Mouse (Mus musculus) heart, embryonic 11.5 days (tissue): ENCODE measurements around the gene Usp6nl. TPM values are rescaled to one million over a fixed set of nuclear protein-coding genes. Genes with fewer than 3 reads are reported as not detected.

Experiments
- ATAC-seq: fragments of 200-750 bp; cut with Nextera tagmentation; replicated peaks from 2 replicates; pipeline ENCODE4 v1.8.0; 2017; ENCODE audit warnings: moderate library complexity; ENCODE audit not compliant: insufficient number of reproducible peaks, low FRiP score, low TSS enrichment
- H3K27ac ChIP-seq: fragments of 300-500 bp; sonication (generic); 2 replicates; pipeline ENCODE4 v1.5.1; 2014; ENCODE audit warnings: mild to moderate bottlenecking, low read depth, low read length
- H3K27me3 ChIP-seq: fragments of 300-500 bp; sonication (generic); 2 replicates; pipeline ENCODE4 v1.6.1; 2014; ENCODE audit warnings: mild to moderate bottlenecking, low read length, mixed read lengths; ENCODE audit not compliant: control insufficient read depth, insufficient read depth
- H3K36me3 ChIP-seq: fragments of 300-500 bp; sonication (generic); 2 replicates; pipeline ENCODE4 v1.6.1; 2014; ENCODE audit warnings: mild to moderate bottlenecking, low read length, moderate library complexity, mixed read lengths; ENCODE audit not compliant: control insufficient read depth, insufficient read depth
- H3K4me1 ChIP-seq: fragments of 300-500 bp; sonication (generic); 2 replicates; pipeline ENCODE4 v1.6.1; 2014; ENCODE audit warnings: low read length; ENCODE audit not compliant: control insufficient read depth, insufficient read depth
- H3K4me2 ChIP-seq: fragments of 300-500 bp; sonication (generic); 2 replicates; pipeline ENCODE4 v1.6.1; 2014; ENCODE audit warnings: mild to moderate bottlenecking, moderate library complexity
- H3K4me3 ChIP-seq: fragments of 300-500 bp; sonication (generic); 2 replicates; pipeline ENCODE4 v1.5.1; 2014; ENCODE audit warnings: low read depth, low read length
- H3K9ac ChIP-seq: fragments of 300-500 bp; sonication (generic); 2 replicates; pipeline ENCODE4 v1.6.1; 2014; ENCODE audit warnings: mild to moderate bottlenecking, low read depth, low read length, moderate library complexity
- H3K9me3 ChIP-seq: fragments of 300-500 bp; sonication (generic); replicated peaks from 2 replicates; pipeline ENCODE4 v1.6.1; 2016; ENCODE audit warnings: low read length; ENCODE audit not compliant: control insufficient read depth
- WGBS: fragments of 180-500 bp; shearing (Covaris S2); extraction: QIAGEN DNeasy Blood & Tissue Kit; methylation state at CpG from one replicate; pipeline ENCODE4 v1.1.7; 2014; ENCODE audit not compliant: insufficient replicate concordance; 5-methylcytosine and 5-hydroxymethylcytosine counted together
- polyA plus RNA-seq: library from polyadenylated mRNA; unstranded; fragments of >200 nt; fragmentation: Nextera tagmentation; extraction: Ambion mirVana; gene quantifications from 2 replicates; pipeline ENCODE4 v1.2.1, GENCODE M21; 2014

Gene Usp6nl
- polyA plus RNA-seq, 1 experiment from 2014 or later: 8.1 TPM

DNA sequence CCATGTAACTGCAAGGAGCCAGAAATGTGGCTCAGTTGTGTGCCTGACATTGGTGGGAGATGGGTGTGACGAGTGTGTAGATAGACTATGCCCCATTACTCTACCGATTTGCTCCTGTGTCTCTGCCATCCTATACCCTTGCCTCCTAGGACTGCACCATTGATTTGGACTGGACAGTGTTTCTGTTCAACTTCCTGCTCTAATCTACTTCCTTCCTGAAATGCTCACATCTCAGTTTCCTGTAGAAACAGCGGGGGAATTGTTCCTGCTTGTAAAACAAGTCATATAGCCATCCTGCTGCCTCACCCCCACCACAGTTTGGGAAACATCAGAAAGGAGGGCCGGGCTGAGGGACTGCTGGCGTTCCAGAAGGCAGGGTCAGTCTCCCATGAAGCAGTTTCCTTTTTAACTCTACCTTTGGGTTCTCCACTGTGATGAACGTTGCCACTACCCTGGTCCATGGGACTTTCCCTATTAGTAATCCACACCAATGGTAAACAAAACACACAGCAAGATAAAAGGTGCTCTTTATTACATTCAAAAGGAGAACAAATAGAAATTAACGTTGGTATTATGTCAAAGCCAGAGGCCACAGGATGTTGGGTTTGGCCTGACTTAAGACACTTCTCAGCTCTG, 27.4 kb upstream of the Usp6nl start:
- no peaks in the 10 kb centered on the region for H3K36me3 ChIP-seq

DNA sequence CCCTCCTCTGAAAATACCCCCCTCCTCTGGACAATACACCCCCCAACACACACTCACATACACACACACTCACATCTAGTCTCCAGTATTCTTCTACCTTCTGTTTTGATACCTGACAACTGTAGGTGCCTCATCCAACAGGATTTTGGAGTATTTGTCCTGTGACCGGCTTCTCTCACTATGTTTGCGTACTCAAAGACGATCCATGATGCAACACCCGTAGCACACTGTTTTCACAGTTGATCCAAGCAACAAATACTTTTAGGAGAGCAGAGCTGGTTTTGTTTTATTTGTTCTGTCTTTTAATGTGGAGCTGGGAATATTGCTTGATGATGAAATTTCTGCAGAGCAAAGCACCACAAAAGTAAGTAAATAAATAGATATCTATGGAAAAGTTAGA, 17.7 kb upstream of the Usp6nl start:
- Histone ChIP-seq H3K4me3 (no peak overlapping the region), H3K4me2 (no peak overlapping the region), H3K27ac (no peak overlapping the region), H3K4me1 (no peaks in the 10 kb centered on the region), H3K9ac (no peak overlapping the region), H3K9me3 (no peaks in the 10 kb centered on the region), H3K36me3 (no peaks in the 10 kb centered on the region), H3K27me3 (no peaks in the 10 kb centered on the region)
- no peak for ATAC-seq
- 89% methylated on average over 4 of the region's 4 CpGs for WGBS

More for the DNA sequence above, 27.4 kb upstream of the Usp6nl start:
- no peak overlapping the region for H3K4me3 ChIP-seq
- H3K27ac ChIP-seq: no peak overlapping the region
- no peaks in the 10 kb centered on the region for H3K4me1 ChIP-seq
- no peak overlapping the region for H3K9ac ChIP-seq
- H3K27me3 ChIP-seq: no peaks in the 10 kb centered on the region
- no peak overlapping the region for H3K4me2 ChIP-seq
- ATAC-seq: no peak
- 58% methylated on average over 7 of the region's 7 CpGs for WGBS
- no peaks in the 10 kb centered on the region for H3K9me3 ChIP-seq

DNA sequence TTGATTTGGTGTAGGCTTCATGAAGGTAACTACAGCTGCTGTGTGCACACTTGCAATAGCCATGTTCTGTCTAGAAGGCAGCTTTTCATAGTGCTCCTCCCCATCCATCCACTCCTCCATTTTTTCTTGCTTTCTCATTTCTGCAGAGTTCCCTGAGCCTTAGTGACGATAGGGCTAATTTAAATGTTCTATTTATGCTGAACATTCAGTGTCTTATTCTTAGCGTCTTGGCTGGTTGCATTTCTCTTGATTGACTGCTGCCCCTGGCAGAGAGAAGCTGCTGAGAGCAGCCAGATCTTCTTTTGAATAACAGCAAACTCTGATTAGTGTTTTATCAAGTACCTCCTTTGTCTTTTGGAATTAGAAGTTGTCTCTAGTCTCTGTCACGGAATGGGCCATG, 15.6 kb upstream of the Usp6nl start:
- ATAC-seq: no peak
- H3K27me3 ChIP-seq: no peaks in the 10 kb centered on the region
- no peak overlapping the region for H3K4me3 ChIP-seq
- H3K4me1 ChIP-seq: no peaks in the 10 kb centered on the region
- H3K4me2 ChIP-seq: no peak overlapping the region
- H3K36me3 ChIP-seq: no peaks in the 10 kb centered on the region
- WGBS: 63% methylated on average over 3 of the region's 3 CpGs
- H3K27ac ChIP-seq: no peak overlapping the region
- no peaks in the 10 kb centered on the region for H3K9me3 ChIP-seq
- no peak overlapping the region for H3K9ac ChIP-seq

DNA sequence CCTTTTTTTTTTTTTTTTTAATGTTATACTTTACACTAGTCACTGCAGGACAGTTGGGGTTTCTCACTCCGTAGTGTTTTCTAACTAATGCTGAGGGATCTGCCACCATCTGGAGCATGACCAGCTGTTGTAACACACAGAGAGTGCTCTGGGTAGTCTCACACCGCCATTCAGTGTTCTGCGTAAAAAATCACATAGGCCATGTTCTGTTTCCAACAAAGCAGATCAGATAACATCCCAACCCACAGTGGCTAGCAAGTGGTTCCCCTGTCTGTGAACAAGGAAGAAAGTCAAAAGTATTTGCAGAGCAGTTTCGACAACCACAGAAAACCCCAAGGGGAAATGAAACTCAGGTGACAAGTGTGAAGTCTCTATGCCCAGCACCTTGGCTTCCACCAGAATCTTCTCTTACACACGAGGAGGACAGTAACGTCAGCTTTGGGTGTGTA, 13.1 kb upstream of the Usp6nl start:
- ATAC-seq: no peak
- 69% methylated on average over 6 of the region's 6 CpGs for WGBS

DNA sequence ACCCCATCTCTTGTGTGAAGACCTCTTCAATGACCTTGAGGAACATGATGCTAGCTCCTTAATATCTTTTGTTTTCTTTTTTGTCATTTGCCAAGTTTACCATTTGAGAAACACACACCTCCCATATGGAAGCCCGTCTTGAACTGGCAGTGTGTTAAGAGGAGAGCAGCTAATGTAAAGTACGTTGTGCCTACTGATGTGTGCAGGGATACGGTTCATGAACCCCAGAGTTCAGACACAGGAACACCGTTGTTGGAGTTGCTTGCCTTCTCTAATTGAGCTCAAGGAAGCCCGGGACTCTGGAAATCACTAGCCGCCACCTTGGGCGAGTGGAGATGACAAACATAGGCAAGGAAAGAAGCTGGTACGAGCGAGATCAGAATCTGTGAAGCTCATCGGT, 9.7 kb upstream of the Usp6nl start:
- no peak overlapping the region for H3K4me2 ChIP-seq
- H3K9ac ChIP-seq: no peak overlapping the region
- no peaks in the 10 kb centered on the region for H3K36me3 ChIP-seq
- no peak overlapping the region for H3K4me3 ChIP-seq
- H3K27me3 ChIP-seq: no peaks in the 10 kb centered on the region
- no peaks in the 10 kb centered on the region for H3K4me1 ChIP-seq
- 85% methylated on average over 10 of the region's 10 CpGs for WGBS
- no peak for ATAC-seq
- H3K9me3 ChIP-seq: no peaks in the 10 kb centered on the region
- no peak overlapping the region for H3K27ac ChIP-seq

More for the DNA sequence above, 13.1 kb upstream of the Usp6nl start:
- H3K27ac ChIP-seq: no peak overlapping the region
- no peaks in the 10 kb centered on the region for H3K4me1 ChIP-seq
- no peaks in the 10 kb centered on the region for H3K36me3 ChIP-seq
- H3K4me2 ChIP-seq: no peak overlapping the region
- no peaks in the 10 kb centered on the region for H3K27me3 ChIP-seq
- H3K9me3 ChIP-seq: no peaks in the 10 kb centered on the region
- no peak overlapping the region for H3K4me3 ChIP-seq
- H3K9ac ChIP-seq: no peak overlapping the region

DNA sequence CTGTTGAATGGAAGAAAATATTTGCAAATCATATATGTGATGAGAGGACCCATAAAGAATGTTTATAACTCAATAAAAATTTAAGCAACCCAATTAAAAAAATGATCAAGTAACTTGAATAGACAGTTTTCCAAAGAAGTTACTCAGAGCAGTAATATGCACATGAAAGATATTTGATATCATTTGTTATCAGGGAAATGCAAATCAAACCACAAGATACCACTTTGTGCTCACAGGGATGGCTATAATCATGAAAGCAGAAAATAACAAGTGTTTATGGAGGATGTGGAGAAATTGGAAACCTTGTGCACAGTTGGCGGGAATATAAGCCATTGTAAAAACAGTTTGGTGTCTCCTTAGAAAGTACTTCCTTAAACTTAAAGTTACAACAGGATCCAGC, 8.7 kb upstream of the Usp6nl start:
- Histone ChIP-seq H3K9ac (no peak overlapping the region), H3K27me3 (no peaks in the 10 kb centered on the region), H3K4me1 (no peaks in the 10 kb centered on the region), H3K9me3 (no peaks in the 10 kb centered on the region), H3K27ac (no peak overlapping the region), H3K36me3 (no peaks in the 10 kb centered on the region), H3K4me3 (no peak overlapping the region), H3K4me2 (no peak overlapping the region)
- ATAC-seq: no peak
- 77% methylated on average over 1 of the region's 1 CpGs for WGBS

DNA sequence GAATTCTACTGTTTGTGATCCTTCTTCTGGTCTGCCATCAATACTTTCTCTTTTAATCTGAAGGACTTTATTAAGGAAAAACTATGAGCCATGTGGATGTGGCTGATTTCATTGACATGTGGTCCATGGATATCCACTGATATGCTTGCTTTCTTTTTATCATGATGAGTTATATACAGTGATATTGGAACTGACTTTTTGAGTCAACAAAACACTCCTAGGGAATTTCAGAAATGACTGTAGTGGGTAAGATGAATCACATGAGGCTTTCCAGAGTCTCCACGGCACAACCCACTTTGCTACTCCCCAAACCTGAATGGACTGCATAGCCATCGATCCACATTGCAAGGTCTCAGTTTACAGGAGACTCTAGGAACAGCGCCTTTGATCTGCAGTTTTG, 2.3 kb upstream of the Usp6nl start:
- H3K27ac ChIP-seq: no peak overlapping the region
- H3K9me3 ChIP-seq: no peaks in the 10 kb centered on the region
- H3K4me1 ChIP-seq: peaks cover 4% of the 10 kb centered on the region; the same call in 1 of the 2 replicates
- H3K4me2 ChIP-seq: no peak overlapping the region
- no peak for ATAC-seq
- H3K27me3 ChIP-seq: no peaks in the 10 kb centered on the region
- H3K36me3 ChIP-seq: no peaks in the 10 kb centered on the region
- no peak overlapping the region for H3K4me3 ChIP-seq
- 81% methylated on average over 3 of the region's 3 CpGs for WGBS
- no peak overlapping the region for H3K9ac ChIP-seq

DNA sequence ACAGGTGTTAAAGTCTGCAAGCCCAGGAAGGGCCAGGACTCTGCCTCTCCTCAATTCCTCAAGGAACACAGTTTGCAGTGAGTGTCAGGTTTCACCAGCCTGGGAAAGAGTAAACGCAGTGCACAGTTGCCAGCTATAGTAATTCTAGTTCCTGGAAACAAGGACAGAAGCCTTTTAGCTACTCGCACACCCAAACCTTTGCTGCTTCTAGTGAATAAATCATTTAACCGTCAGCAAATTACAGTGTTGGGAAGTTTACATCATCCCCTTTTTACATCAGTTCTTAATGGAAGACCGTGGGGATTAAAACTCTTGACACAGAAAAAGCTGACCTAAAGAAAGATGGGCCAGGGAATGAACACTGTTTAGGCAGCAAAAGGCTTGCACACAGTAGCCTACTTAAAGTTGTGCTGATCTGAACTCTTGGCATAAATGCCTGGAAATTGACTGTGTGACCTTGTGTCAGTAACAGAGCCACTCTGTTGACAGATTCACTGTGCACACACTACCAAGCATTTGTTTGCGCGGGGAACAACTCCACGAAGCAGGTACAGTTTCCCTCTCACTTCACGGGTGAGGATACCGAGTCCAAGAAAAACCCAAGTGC, 595 bp upstream of the Usp6nl start:
- H3K4me1 ChIP-seq: peaks cover 4% of the 10 kb centered on the region; the same call in 1 of the 2 replicates
- H3K27ac ChIP-seq: peak overlapping the region; percentile 98
- peak overlapping the region; percentile 73 for H3K4me2 ChIP-seq
- H3K4me3 ChIP-seq: peak overlapping the region; percentile 97
- no peaks in the 10 kb centered on the region for H3K36me3 ChIP-seq
- ATAC-seq: no peak; the same call in 1 of the 2 replicates
- WGBS: 9% methylated on average over 9 of the region's 9 CpGs
- no peaks in the 10 kb centered on the region for H3K27me3 ChIP-seq
- no peaks in the 10 kb centered on the region for H3K9me3 ChIP-seq
- H3K9ac ChIP-seq: peak overlapping the region; percentile 98
